Mouse (Mus musculus) kidney, postnatal 36 days (tissue): ENCODE measurements around the gene Sptlc3.

Experiments
- DNase-seq, 2 experiments: peaks; one replicate each; pipeline ENCODE4 v3.0.0; 2021 to 2022; ENCODE audit warnings: mixed read lengths in 2 of 2

Gene Sptlc3

GRCm38 (mm10) chr2:139493836-139494235, at the start of gene Sptlc3:
Gene Sptlc3 (plus strand): TSS chr2:139493913.
- peak in 1 of 2 experiments; percentile 3 for DNase-seq

- DNase-seq, result no peak
Observed at GRCm38 (mm10) chr2:139467726-139468125, 26.0 kb upstream of the Sptlc3 start.

- DNase-seq, result no peak
Observed at GRCm38 (mm10) chr2:139488708-139489107, 5.0 kb upstream of the Sptlc3 start.

DNA sequence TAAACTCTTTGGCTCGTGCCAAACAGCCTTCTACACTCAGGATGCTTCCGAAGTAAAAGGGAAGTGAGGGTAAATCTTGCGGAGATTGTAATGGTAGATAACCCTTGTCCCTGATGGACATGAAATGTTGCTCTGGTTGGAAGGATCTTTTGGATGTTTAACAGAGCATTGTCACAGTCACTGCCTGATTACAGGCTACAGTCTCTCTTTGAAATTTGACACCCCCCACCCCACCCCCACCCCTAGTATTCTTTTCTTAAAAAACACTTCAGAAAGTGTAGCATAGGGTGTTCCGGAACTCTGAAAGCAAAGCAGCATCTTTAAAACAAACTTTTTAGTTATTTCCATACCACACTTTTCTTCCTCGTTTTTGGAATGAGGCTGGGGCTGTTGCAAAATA, 916 bp downstream of the Sptlc3 start:
- DNase-seq, result no peak

GRCm38 (mm10) chr2:139561966-139562505, 68.3 kb downstream of the Sptlc3 start:
- no peak for DNase-seq

DNA sequence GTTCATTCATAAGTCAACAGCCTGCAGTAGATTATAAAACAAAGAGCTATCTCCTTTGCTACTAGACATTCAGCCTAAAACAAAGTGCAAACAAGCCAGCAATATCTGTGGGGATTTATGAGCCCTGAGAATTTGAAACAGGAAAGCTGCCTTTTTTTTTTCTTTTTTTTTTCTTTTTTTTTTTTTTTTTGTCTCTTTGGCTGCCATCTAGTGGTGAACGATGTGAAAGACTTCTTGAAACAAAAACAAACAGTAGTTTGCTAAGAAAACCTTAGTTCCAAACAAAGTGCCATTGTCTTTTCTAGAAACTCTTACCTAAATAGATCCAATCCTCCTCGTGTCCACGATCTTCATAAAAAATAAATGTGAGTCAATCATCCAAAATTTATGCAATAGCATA, 85.6 kb downstream of the Sptlc3 start:
- no peak for DNase-seq

GRCm38 (mm10) chr2:139582766-139583165, 89.1 kb downstream of the Sptlc3 start:
- DNase-seq, result peak in 1 of 2 experiments; percentile 2

DNA sequence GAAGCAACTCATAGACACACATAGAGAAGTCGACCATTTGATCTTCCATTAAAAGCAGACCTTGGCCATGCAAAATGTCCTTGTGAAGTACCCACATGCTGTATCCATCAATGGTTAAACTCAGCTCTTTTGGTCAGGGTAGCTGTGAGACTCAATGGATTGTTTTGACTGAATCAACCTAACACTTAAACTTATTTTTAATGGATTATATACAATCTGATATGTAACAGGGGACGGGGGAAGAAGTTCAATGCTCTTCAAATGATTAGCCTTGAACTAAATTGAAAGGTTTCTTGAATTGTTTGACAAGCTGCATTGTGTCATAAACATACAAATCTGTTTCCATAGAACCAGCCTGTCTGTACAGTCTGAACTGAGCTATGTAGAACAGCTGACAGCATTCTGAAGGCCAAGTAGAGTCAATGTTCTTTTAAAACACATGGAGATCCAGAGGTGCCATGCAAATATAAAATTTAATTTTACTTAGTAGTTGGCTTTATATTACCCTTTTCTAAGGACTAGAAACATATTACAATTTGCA, 94.0 kb downstream of the Sptlc3 start:
- no peak for DNase-seq

- DNase-seq, result peak; percentile 41 to 86
Observed at GRCm38 (mm10) chr2:139589905-139590304, 96.2 kb downstream of the Sptlc3 start.

DNA sequence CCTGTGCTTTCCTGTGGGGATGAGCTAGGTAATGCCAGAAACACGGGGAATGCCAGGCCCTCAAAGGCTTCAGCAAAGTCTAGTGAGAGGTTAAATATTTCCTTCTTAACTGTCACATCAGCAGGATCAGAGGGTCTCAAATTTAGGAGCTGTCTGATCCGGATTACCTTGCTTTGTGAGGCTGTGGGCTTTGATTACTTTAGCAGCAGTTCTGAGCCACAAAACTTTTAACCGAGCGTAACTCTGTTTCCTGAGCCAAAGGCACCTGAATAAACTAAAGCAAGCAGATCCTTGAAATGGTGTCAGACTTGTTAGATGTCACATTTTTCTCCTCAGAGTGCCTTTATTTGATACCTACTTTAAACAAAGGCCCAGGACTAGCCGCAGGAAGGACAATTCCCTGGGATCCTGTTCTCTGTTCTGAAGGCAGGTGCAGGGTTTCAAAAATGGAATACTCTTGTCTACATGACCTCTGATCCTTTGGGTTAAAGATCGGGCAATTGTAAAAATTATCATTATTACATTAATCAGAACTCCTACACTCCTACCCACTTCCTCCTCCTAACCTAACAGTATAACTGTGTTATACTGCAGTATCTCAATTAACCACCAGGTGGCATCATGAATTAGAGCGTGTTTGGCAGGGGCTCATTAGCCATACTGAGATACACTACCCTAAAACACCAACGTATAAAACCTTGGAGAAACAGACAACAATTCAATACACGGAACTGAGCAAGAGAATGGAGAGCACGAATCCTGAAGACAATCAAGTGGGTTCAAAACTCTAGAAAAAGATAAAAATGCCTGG, 97.4 kb downstream of the Sptlc3 start:
- DNase-seq, result peak; percentile 7 to 41

GRCm38 (mm10) chr2:139592109-139592508, 98.4 kb downstream of the Sptlc3 start:
- DNase-seq, result no peak

DNA sequence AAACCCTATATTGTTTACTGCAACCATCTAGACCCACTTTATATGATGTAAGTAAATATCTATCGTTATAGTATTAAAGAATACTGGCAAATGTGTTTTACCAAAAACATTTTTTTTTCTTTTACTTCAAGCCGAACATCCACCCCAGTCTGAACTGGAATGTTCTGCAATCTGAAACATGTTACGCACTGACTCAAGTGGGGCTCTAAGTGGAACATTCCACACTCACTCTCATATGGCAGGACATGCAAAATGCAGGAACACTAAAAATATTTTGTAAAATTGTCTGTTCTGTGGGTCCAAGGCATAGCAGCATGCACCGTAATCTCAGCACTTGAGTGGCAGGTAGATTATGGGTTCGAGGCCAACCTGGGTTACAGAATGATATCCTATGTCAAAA, 103.5 kb downstream of the Sptlc3 start:
- DNase-seq, result no peak

GRCm38 (mm10) chr2:139601543-139602194, 108.0 kb downstream of the Sptlc3 start:
- DNase-seq, result no peak

DNA sequence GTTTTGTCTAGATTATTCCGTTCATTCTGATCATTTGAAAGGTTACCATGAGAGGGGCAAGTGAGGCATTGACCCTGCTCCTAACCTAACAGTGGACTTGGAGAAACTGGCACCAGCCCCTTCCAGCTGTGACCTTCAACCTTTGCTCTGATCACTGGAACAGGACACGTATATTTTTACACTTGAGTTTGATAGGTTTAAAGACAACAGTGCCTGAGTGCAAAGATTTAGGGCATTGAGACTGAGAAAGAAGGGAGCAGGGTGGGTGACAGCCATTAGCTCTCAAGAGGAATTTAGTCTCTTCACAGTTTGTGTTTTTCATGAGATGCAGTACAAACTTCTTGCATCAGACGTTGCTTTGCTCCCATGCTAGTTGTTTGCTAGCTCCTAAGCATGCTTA, 114.5 kb downstream of the Sptlc3 start:
- DNase-seq, result no peak

- DNase-seq, result peak; percentile 28 to 38
Observed at GRCm38 (mm10) chr2:139608810-139609209, 115.1 kb downstream of the Sptlc3 start.

- no peak for DNase-seq
Observed at GRCm38 (mm10) chr2:139609231-139609630, 115.5 kb downstream of the Sptlc3 start.

- no peak for DNase-seq
Observed at GRCm38 (mm10) chr2:139609662-139610291, 116.1 kb downstream of the Sptlc3 start.

GRCm38 (mm10) chr2:139612410-139613107, 118.8 kb downstream of the Sptlc3 start:
- DNase-seq, result no peak

DNA sequence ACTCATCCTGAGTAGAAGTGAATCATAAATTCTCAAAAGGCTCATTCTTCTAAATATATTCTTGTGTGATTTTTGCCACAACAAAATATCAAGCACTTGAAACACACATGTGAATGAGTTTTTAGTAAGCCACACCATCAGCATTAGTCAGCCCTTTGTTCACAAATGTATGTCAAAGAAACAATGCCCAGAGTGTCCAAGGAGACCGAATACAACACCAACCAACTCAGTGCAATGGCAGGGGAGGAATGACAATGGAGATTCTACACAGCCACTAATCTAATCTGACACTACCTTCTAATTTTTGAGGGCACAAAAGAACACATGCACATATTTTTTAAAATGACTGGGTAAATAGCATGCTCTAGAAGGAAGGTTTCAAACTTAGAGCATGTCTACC, 132.8 kb downstream of the Sptlc3 start:
- no peak for DNase-seq

- DNase-seq, result no peak
Observed at GRCm38 (mm10) chr2:139628731-139629130, 135.0 kb downstream of the Sptlc3 start.

DNA sequence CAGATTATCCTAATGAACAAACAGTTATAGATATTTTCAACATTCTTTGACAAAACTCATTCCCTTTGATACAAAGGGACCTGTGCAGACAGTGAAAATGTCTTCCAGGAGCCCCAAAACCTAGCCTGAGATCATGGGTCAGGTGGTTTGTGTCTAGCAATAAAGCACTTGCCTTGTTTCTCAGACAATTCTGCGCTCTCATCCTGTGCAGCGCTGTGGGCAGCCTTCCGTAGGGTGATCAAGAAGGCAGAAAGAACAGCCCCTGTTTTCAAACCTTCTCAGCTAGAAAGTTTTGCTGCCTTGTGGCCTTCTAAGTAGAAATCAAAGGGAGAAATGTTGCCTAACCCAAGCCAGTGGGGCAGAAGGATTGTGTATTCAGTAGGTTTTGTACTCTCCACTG, 135.9 kb downstream of the Sptlc3 start:
- no peak for DNase-seq

DNA sequence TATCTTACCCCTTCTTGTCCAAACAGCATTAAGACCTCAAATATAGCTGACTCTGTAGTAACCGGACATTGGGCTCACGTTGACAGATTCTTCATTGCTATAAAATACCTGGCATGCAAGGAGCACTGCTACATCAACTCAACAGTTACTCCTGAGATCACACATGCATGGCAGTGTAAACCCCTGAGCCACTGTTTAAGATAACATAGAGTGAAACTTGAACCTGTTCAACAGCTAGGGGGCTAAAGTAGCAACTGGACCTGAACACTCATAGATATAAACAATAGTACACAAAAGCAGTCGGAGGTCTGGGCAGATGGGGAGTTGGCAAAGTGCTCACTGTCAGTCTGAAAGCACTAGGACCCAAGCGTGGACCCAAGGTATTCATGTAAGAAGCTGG, 140.8 kb downstream of the Sptlc3 start:
- no peak for DNase-seq

DNA sequence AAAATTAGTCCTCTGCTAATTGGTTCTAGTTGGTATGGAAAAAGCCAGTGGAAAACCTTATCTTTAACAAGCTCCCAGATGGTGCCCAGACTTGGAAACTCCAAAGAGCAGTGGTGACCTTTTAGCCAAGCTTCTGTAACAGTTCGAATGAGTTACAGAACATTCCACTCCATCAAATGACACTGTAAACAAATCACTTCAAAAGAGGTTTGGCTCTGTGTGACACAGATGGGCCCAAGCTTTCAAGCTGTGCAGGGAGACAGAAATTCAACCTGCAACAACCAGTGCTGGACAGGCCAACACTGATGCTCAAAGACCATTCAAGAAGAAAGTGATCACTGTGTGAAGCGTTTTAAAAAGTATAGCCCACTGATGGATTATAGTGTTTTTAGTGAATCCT, 144.1 kb downstream of the Sptlc3 start:
- DNase-seq, result no peak
